Mouse (Mus musculus): ENCODE results near the gene Tfb2m. TPM values are rescaled to one million over a fixed set of nuclear protein-coding genes. Genes with fewer than 3 reads are reported as not detected.

The Tfb2m gene
- total and polyA plus RNA-seq, 2 experiments from 2014 or later, result 20.4 to 34.7 TPM

- no peaks in the 10 kb centered on the region for H3K9me3 ChIP-seq (replicated peaks; ENCODE audit: control insufficient read depth, low read length)
- no peak overlapping the region for H3K4me3 ChIP-seq (ENCODE audit: low read depth, low read length)
- WGBS, result 87% methylated on average over 4 of the region's 4 CpGs
- H3K4me2 ChIP-seq (ENCODE audit: low read depth, low read length), result no peak overlapping the region
- H3K27ac ChIP-seq (ENCODE audit: low read depth), result no peak overlapping the region
- TF ChIP-seq EP300 (IDR thresholded peaks at IDR 0.05; ENCODE audit: low read depth) (no peak), CTCF (IDR thresholded peaks at IDR 0.05; ENCODE audit: low read depth) (no peak)
- no peak overlapping the region for H3K9ac ChIP-seq (replicated peaks; ENCODE audit: low read depth, low read length)
- DNase-seq (ENCODE audit: low spot score) (no peak), ATAC-seq (ENCODE audit: insufficient read depth, low read depth) (no peak)
- H3K4me1 ChIP-seq (ENCODE audit: control insufficient read depth, insufficient read depth), result peaks cover 33% of the 10 kb centered on the region
- H3K36me3 ChIP-seq (replicated peaks; ENCODE audit: control insufficient read depth, insufficient read depth, low read length), result no peaks in the 10 kb centered on the region
- H3K27me3 ChIP-seq (ENCODE audit: control insufficient read depth, insufficient read depth, low read length), result no peaks in the 10 kb centered on the region
Measured at GRCm38 (mm10) chr1:179551921-179552320, 5.9 kb upstream of the Tfb2m start.

DNA sequence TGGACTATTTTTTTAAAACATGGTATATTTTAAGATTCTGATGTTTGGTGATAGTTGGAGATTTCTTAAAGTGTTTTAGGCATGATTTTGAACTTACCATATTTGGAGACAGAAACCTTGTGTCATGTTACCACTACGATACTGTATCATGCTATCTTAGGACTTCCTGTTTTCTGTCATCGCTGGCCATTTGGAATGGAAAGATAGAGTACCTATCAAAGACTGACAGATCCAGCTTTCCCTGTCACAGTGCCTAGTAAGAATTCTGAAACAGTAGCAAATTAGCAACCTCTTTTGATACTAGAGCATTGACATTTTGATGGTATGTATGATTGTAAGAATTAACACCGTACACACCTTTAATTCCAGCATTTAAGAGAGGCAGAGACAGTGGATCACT is 5.3 kb upstream of the Tfb2m start:
- TF ChIP-seq CTCF (IDR thresholded peaks at IDR 0.05; ENCODE audit: low read depth) (no peak), EP300 (IDR thresholded peaks at IDR 0.05; ENCODE audit: low read depth) (no peak)
- H3K27me3 ChIP-seq (ENCODE audit: control insufficient read depth, insufficient read depth, low read length), result no peaks in the 10 kb centered on the region
- H3K4me2 ChIP-seq (ENCODE audit: low read depth, low read length), result no peak overlapping the region
- H3K27ac ChIP-seq (ENCODE audit: low read depth), result no peak overlapping the region
- DNase-seq (ENCODE audit: low spot score) (no peak), ATAC-seq (ENCODE audit: insufficient read depth, low read depth) (no peak)
- no peak overlapping the region for H3K9ac ChIP-seq (replicated peaks; ENCODE audit: low read depth, low read length)
- H3K9me3 ChIP-seq (replicated peaks; ENCODE audit: control insufficient read depth, low read length), result no peaks in the 10 kb centered on the region
- peaks cover 33% of the 10 kb centered on the region for H3K4me1 ChIP-seq (ENCODE audit: control insufficient read depth, insufficient read depth)
- no peak overlapping the region for H3K4me3 ChIP-seq (ENCODE audit: low read depth, low read length)
- H3K36me3 ChIP-seq (replicated peaks; ENCODE audit: control insufficient read depth, insufficient read depth, low read length), result no peaks in the 10 kb centered on the region
- WGBS, result 52% methylated on average over 3 of the region's 3 CpGs

DNA sequence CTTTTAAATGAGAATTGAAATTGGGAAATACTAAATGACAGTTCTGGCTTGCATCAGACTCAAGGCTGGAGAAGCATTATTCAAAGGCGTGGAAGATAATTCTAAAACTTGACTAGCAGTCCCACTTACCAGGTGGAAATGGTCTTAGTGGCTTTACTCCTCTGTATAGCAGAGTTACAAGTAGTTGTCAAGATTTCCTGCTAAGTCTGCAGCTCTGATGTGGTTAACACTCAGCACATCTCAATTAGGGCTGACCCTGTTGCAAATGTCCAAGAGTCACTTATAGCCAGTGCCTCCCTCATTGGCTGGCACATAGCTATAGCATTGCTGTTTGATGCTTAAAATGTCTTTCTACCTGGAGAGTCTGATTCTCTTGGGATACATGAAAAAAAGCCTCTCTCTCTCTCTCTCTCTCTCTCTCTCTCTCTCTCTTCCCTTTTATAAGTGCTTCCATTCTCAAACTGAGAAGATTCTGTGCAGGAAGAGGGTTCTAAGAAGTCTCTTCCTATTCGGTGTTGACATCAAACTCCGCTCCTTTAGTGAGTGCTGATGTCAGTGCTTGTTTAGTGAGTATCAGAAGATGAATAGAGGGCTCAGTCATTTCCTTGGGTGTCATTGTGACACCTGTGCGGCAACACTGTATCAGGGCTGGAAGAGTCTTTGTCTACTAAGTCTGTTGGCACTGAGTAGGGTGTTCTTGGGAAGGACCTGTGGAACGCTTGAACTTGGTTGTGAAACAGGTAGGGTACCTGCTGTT is 3.1 kb upstream of the Tfb2m start:
- Histone ChIP-seq H3K9ac (replicated peaks; ENCODE audit: low read depth, low read length) (no peak overlapping the region), H3K4me3 (ENCODE audit: low read depth, low read length) (no peak overlapping the region), H3K36me3 (replicated peaks; ENCODE audit: control insufficient read depth, insufficient read depth, low read length) (no peaks in the 10 kb centered on the region), H3K27me3 (ENCODE audit: control insufficient read depth, insufficient read depth, low read length) (no peaks in the 10 kb centered on the region), H3K4me1 (ENCODE audit: control insufficient read depth, insufficient read depth) (peaks cover 41% of the 10 kb centered on the region), H3K9me3 (replicated peaks; ENCODE audit: control insufficient read depth, low read length) (no peaks in the 10 kb centered on the region), H3K27ac (ENCODE audit: low read depth) (peak overlapping the region; percentile 38; the same call in 1 of the 2 replicates), H3K4me2 (ENCODE audit: low read depth, low read length) (no peak overlapping the region)
- WGBS, result 88% methylated on average over 5 of the region's 5 CpGs
- no peak for TF ChIP-seq EP300 (IDR thresholded peaks at IDR 0.05; ENCODE audit: low read depth)
- TF ChIP-seq CTCF (IDR thresholded peaks at IDR 0.05; ENCODE audit: low read depth), result no peak
- DNase-seq (ENCODE audit: low spot score) (no peak), ATAC-seq (ENCODE audit: insufficient read depth, low read depth) (no peak)

GRCm38 (mm10) chr1:179548220-179548619 is 2.2 kb upstream of the Tfb2m start:
- H3K4me3 ChIP-seq (ENCODE audit: low read depth, low read length), result peak overlapping the region; percentile 92

DNA sequence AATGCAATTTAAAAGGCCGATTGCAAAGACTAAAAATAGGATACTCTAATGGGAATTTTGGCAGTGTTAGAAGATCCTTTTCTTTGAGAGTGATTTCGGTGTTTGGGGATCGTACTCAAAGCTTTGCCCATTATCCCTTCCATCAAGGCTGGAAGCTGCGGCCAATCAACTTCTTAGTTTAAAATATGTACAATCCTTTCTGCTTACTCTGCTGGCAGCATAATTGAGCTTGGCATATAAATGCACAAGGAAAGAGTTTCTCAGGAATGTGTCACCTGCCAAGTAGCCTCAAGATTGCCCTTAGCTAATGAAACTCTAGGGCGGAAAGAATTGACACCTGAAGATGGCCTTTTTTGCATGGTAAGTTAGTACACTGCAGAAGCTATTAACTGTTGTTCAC is 1.1 kb upstream of the Tfb2m start:
- no peak for ATAC-seq (ENCODE audit: insufficient read depth, low read depth)
- H3K4me2 ChIP-seq (ENCODE audit: low read depth, low read length), result peak overlapping the region; percentile 77
- DNase-seq (ENCODE audit: low spot score), result no peak
- peaks cover 25% of the 10 kb centered on the region for H3K4me1 ChIP-seq (ENCODE audit: control insufficient read depth, insufficient read depth)
- peak overlapping the region; percentile 78 for H3K9ac ChIP-seq (replicated peaks; ENCODE audit: low read depth, low read length)
- peak overlapping the region; percentile 93 for H3K27ac ChIP-seq (ENCODE audit: low read depth)
- WGBS, result 10% methylated on average over 5 of the region's 5 CpGs
- no peak for TF ChIP-seq CTCF (IDR thresholded peaks at IDR 0.05; ENCODE audit: low read depth)
- TF ChIP-seq EP300 (IDR thresholded peaks at IDR 0.05; ENCODE audit: low read depth), result no peak
- no peaks in the 10 kb centered on the region for H3K9me3 ChIP-seq (replicated peaks; ENCODE audit: control insufficient read depth, low read length)
- peaks cover 11% of the 10 kb centered on the region; the same call in 1 of the 2 replicates for H3K36me3 ChIP-seq (replicated peaks; ENCODE audit: control insufficient read depth, insufficient read depth, low read length)
- H3K4me3 ChIP-seq (ENCODE audit: low read depth, low read length), result peak overlapping the region; percentile 92
- H3K27me3 ChIP-seq (ENCODE audit: control insufficient read depth, insufficient read depth, low read length), result no peaks in the 10 kb centered on the region

More at GRCm38 (mm10) chr1:179548220-179548619, 2.2 kb upstream of the Tfb2m start:
- Histone ChIP-seq H3K27ac (ENCODE audit: low read depth) (peak overlapping the region; percentile 93; the same call in 1 of the 2 replicates), H3K4me2 (ENCODE audit: low read depth, low read length) (peak overlapping the region; percentile 77), H3K9me3 (replicated peaks; ENCODE audit: control insufficient read depth, low read length) (no peaks in the 10 kb centered on the region), H3K9ac (replicated peaks; ENCODE audit: low read depth, low read length) (0 out of 2 replicates have a peak overlapping the region, but pooled peaks have one; percentile 8), H3K36me3 (replicated peaks; ENCODE audit: control insufficient read depth, insufficient read depth, low read length) (peaks cover 3% of the 10 kb centered on the region; the same call in 1 of the 2 replicates), H3K4me1 (ENCODE audit: control insufficient read depth, insufficient read depth) (peaks cover 31% of the 10 kb centered on the region), H3K27me3 (ENCODE audit: control insufficient read depth, insufficient read depth, low read length) (no peaks in the 10 kb centered on the region)
- ATAC-seq (ENCODE audit: insufficient read depth, low read depth) (no peak), DNase-seq (ENCODE audit: low spot score) (no peak)
- WGBS, result 53% methylated on average over 11 of the region's 11 CpGs
- TF ChIP-seq CTCF (IDR thresholded peaks at IDR 0.05; ENCODE audit: low read depth) (no peak), EP300 (IDR thresholded peaks at IDR 0.05; ENCODE audit: low read depth) (no peak)

Measured in heart, postnatal 0 days (tissue).